Mouse (Mus musculus) ovary, adult 18-20 months (tissue): Measurements from ENCODE around the gene Cryl1.

Source experiments
- DNase-seq: peaks from one replicate; pipeline ENCODE4 v3.0.0; 2022; ENCODE audit warnings: low spot score, mixed read lengths

Gene Cryl1

GRCm38 (mm10) chr14:57230264-57231015, 167.9 kb downstream of the Cryl1 start:
- no peak for DNase-seq
